Mouse (Mus musculus) hematopoietic stem cell, adult 5-6 weeks (primary cell): ENCODE measurements around the gene Dcaf8. TPM values are rescaled to one million over a fixed set of nuclear protein-coding genes. Genes with fewer than 3 reads are reported as not detected.
"Not testable (repeated sequence)": the region's sequence is repeated elsewhere in the genome, so short reads cannot be mapped to it uniquely, and the experiment has no call there.

Experiments
- ATAC-seq, 2 experiments: fragments of 125-278 bp in 1 of 2; replicated peaks in 1 of 2; 2 replicates each; pipeline ENCODE4 v1.8.0; 2016 to 2017; ENCODE audit warnings: inconsistent platforms in 2 of 2, mild to moderate bottlenecking in 2 of 2, moderate number of reproducible peaks in 2 of 2, low read depth in 1 of 2, moderate TSS enrichment in 1 of 2; ENCODE audit not compliant: low FRiP score in 2 of 2, poor library complexity in 2 of 2, severe bottlenecking in 2 of 2, insufficient read depth in 1 of 2, low TSS enrichment in 1 of 2
- total RNA-seq: library from RNA; stranded (forward); fragments of 172-1452, 232-1000 nt; gene quantifications from 2 replicates; pipeline ENCODE4 v1.2.3, GENCODE M21; 2017

Gene Dcaf8
- total RNA-seq, 1 experiment from 2014 or later = 208 TPM

DNA sequence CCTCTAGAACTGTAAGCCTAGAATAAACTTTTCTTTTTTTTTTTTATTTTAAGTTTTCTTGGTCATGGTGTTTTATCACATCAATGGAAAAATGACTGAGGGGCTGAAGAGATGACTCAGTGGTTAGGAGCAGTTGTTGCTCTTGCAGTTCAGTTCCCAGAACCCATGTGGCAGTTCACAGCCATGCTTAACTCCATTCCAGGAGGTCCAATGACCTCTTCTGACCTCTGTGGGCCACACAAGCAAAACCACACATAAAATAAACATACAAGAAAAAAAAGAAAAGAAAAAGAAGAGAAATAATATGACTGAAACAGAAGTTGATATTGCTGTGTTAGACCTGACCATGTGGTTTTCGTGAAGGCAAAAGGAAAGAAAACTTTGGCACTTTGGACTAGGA is 81.3 kb downstream of the Dcaf8 start:
- ATAC-seq = no peak

DNA sequence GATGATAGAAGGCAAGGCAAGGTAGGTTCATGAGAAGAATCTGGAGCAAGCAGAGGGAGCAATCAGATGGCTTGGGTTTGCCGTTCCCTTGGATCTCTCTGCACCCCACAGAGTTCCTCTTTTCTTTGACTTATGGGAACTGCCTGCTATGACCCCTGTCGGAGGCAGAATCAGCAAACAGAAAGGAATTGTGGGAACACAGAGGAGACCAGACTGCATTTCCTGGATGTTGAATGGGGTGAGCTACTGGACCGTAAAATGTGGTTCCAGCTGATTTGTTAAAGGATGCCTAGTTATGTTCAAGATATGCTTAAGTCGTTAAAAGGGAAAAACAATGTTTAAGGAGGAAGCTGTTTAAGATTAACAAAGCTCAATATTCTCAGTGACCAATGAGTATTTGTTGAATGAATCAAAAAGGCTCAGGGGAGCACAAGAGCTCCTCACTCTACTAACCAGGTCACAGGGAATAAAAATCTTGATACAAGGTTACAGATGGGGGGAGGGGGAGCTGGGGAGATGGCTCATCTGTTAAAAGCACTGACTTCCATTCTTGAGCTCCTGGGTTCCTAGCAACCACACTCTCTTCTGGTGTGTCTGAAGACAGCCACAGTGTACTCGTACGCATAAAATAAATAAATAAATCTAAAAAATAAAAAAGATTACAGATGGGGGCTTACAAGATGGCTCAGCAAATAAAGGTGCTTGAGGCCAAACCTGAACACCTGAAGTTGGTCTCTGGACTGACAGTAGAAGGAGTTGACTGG is 93.2 kb downstream of the Dcaf8 start:
- peak; percentile 73 to 77 for ATAC-seq

DNA sequence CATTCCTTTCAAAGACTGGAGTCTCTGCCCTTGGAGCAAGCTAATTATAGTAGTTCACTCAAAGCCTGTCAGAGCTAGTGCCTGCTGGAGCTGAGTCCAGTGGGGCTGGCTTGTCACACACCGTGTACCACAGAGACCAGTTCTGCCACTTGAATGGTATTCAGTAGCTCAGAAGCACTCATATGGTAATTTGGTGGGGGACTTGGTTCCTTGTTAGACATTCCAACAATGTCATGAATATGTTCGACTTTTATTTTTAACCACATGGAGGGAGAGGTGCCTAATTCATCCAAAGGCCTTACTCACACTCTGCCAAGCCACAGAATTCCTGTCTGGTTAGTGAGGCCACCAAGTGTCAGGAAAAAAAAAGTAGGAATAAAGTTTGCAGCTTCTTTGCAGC is 94.5 kb downstream of the Dcaf8 start:
- ATAC-seq = no peak

DNA sequence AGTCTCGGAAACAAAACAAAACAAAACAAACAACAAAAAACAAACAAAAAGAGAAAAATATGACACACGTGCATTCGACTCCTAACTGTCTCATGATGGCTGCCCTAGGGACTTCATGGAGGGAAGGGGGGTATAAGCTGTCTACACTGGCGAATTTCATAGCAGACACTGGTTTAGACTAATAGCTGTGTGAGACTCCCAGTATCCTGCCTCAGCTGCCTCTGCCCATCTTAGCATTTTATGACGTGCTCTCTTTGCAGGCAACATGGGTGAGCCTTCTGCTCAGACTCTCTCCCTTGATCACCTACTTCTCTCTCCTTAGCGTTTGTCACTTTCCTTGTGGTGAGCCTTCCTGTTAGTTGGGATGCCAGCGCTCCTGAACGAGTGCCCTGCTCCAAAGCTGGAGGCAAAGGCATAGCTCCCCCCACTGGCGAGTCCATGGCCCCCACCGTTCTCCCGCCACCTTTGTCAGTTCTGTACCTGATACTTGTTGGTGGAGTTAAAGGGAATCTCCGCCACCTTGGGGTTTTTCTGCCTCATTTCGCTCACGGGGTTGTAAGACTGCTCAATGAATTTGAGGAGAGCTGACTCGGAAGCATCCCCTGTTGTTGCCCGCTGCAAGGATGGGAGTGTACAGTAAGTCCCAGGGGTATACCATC is 95.8 kb downstream of the Dcaf8 start:
- no peak for ATAC-seq

DNA sequence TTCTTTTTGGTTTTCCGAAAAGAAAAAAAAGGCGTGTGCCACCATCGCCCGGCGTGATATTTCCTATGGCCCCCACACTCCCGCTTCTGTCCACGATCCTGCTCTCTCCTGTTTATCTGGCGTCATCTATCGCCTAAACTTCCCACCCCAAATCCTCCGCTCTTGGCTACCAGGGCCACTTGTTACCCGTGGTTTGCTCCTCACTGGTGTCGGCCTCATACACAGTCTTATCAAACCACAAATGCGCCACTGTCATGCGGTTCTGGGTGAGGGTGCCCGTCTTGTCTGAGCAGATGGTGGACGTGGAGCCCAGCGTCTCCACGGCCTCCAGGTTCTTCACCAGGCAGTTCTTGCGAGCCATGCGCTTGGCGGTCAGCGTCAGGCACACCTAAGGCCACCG is 96.8 kb downstream of the Dcaf8 start:
- ATAC-seq = not testable (repeated sequence)

Other genes starting within 250 kb of the Dcaf8 start
- gene Slamf6, start 230.6 kb upstream of the Dcaf8 start, total RNA-seq = 2.9 and 3.5 TPM in 2 replicates
- gene Vangl2, start 119.6 kb upstream of the Dcaf8 start, total RNA-seq = 5.2 TPM in 2 replicates
- gene Nhlh1, start 90.5 kb upstream of the Dcaf8 start, total RNA-seq = not detected in 2 replicates
- 126 and 139 TPM in 2 replicates for gene Copa, start 65.6 kb upstream of the Dcaf8 start, total RNA-seq
- 24.0 and 25.1 TPM in 2 replicates for gene Ncstn, start 65.3 kb upstream of the Dcaf8 start, total RNA-seq
- gene Pex19, start 21.3 kb upstream of the Dcaf8 start, total RNA-seq = 44.6 and 52.9 TPM in 2 replicates
- gene Pea15a, start 58.7 kb downstream of the Dcaf8 start, total RNA-seq = 8.8 and 10.5 TPM in 2 replicates
- gene Casq1, start 71.8 kb downstream of the Dcaf8 start, total RNA-seq = not detected in 2 replicates
- gene Atp1a4, start 110.3 kb downstream of the Dcaf8 start, total RNA-seq = not detected in 2 replicates
- 21.8 and 25.9 TPM in 2 replicates for gene Igsf8, start 113.6 kb downstream of the Dcaf8 start, total RNA-seq
- not detected in 2 replicates for gene Atp1a2, start 150.0 kb downstream of the Dcaf8 start, total RNA-seq
- gene Kcnj9, start 181.2 kb downstream of the Dcaf8 start, total RNA-seq = not detected in 2 replicates
- gene Kcnj10, start 193.1 kb downstream of the Dcaf8 start, total RNA-seq = 0.38 TPM in 1 of 2 replicates, not detected in the other
- 17.4 and 19.5 TPM in 2 replicates for gene Pigm, start 228.5 kb downstream of the Dcaf8 start, total RNA-seq